Mouse (Mus musculus) hindbrain, embryonic 14.5 days (tissue): ENCODE data around the gene Lrrc43. TPM values are rescaled to one million over a fixed set of nuclear protein-coding genes. Genes with fewer than 3 reads are reported as not detected.

Experiments used
- ATAC-seq: fragments of 200-750 bp; cut with Nextera tagmentation; 2 replicates; pipeline ENCODE4 v1.8.0; 2017; ENCODE audit warnings: moderate number of reproducible peaks, mild to moderate bottlenecking, moderate TSS enrichment, moderate library complexity; ENCODE audit not compliant: low FRiP score
- DNase-seq: peaks from one replicate; pipeline ENCODE4 v3.0.0-alpha.2; 2015; ENCODE audit warnings: low spot score
- H3K27ac ChIP-seq: fragments of 300-500 bp; sonication (generic); 2 replicates; pipeline ENCODE4 v1.5.1; 2014; ENCODE audit warnings: mild to moderate bottlenecking, moderate library complexity
- H3K27me3 ChIP-seq: fragments of 300-500 bp; sonication (generic); 2 replicates; pipeline ENCODE4 v1.6.1; 2014; ENCODE audit warnings: mild to moderate bottlenecking, low read length, mixed read lengths; ENCODE audit not compliant: control insufficient read depth, insufficient read depth
- H3K36me3 ChIP-seq: fragments of 300-500 bp; sonication (generic); replicated peaks from 2 replicates; pipeline ENCODE4 v1.6.1; 2014; ENCODE audit not compliant: control insufficient read depth, insufficient read depth
- H3K4me1 ChIP-seq: fragments of 300-500 bp; sonication (generic); replicated peaks from 2 replicates; pipeline ENCODE4 v1.6.1; 2014; ENCODE audit warnings: antibody characterized with exemption, low read length, mixed read lengths; ENCODE audit not compliant: control insufficient read depth, insufficient read depth
- H3K4me2 ChIP-seq: fragments of 300-500 bp; sonication (generic); replicated peaks from 2 replicates; pipeline ENCODE4 v1.6.1; 2014; ENCODE audit warnings: mild to moderate bottlenecking, moderate library complexity
- H3K4me3 ChIP-seq: fragments of 300-500 bp; sonication (generic); replicated peaks from 2 replicates; pipeline ENCODE4 v1.5.1; 2014; ENCODE audit warnings: mild to moderate bottlenecking, low read length
- H3K9ac ChIP-seq: fragments of 300-500 bp; sonication (generic); 2 replicates; pipeline ENCODE4 v1.6.1; 2014
- H3K9me3 ChIP-seq: fragments of 300-500 bp; sonication (generic); 2 replicates; pipeline ENCODE4 v1.6.1; 2016; ENCODE audit warnings: low read length; ENCODE audit not compliant: control insufficient read depth
- WGBS: fragments of 180-500 bp; shearing (Covaris S2); extraction: QIAGEN DNeasy Blood & Tissue Kit; methylation state at CpG from one replicate; pipeline ENCODE4 v1.1.7; 2014; 5-methylcytosine and 5-hydroxymethylcytosine counted together
- microRNA-seq: library from miRNA; unstranded; fragments of <30 nt; microRNA quantifications from one replicate; pipeline ENCODE4, GENCODE M21; 2016
- polyA plus RNA-seq: library from polyadenylated mRNA; unstranded; fragments of >200 nt; fragmentation: Nextera tagmentation; extraction: Ambion mirVana; gene quantifications from 2 replicates; pipeline ENCODE4 v1.2.1, GENCODE M21; 2014

Lrrc43 gene
- polyA plus RNA-seq, 1 experiment from 2014 or later, result 0.43 TPM

GRCm38 (mm10) chr5:123525281-123525680 lies 36.2 kb downstream of the Lrrc43 start, which contains the start of gene Gm49027:
Gm49027 (minus strand) TSS chr5:123525488.
- Histone ChIP-seq H3K36me3 (peaks cover 37% of the 10 kb centered on the region), H3K4me1 (peaks cover 7% of the 10 kb centered on the region; the same call in 1 of the 2 replicates), H3K9me3 (no peaks in the 10 kb centered on the region), H3K9ac (peak within 1 kb of the TSS; percentile 56), H3K27me3 (no peaks in the 10 kb centered on the region), H3K4me3 (peak within 1 kb of the TSS; percentile 89), H3K4me2 (peak within 1 kb of the TSS; percentile 87), H3K27ac (peak within 1 kb of the TSS; percentile 68)
- ATAC-seq (no peak), DNase-seq (no peak)
- WGBS, result 85% methylated on average over 7 of the region's 7 CpGs

- no peak overlapping the region for H3K9ac ChIP-seq
- H3K4me3 ChIP-seq, result no peak overlapping the region
- ATAC-seq, result no peak
- no peak overlapping the region for H3K27ac ChIP-seq
- H3K36me3 ChIP-seq, result peaks cover 44% of the 10 kb centered on the region
- H3K4me2 ChIP-seq, result no peak overlapping the region
- H3K9me3 ChIP-seq, result no peaks in the 10 kb centered on the region
- no peaks in the 10 kb centered on the region for H3K27me3 ChIP-seq
- DNase-seq, result no peak
- 86% methylated on average over 9 of the region's 9 CpGs for whole genome bisulfite sequencing
- peaks cover 7% of the 10 kb centered on the region; the same call in 1 of the 2 replicates for H3K4me1 ChIP-seq
Observed at GRCm38 (mm10) chr5:123525916-123526495, 36.9 kb downstream of the Lrrc43 start.

- Histone ChIP-seq H3K4me3 (no peak overlapping the region), H3K27me3 (no peaks in the 10 kb centered on the region), H3K4me1 (peaks cover 7% of the 10 kb centered on the region; the same call in 1 of the 2 replicates), H3K9ac (no peak overlapping the region), H3K9me3 (no peaks in the 10 kb centered on the region), H3K36me3 (peaks cover 70% of the 10 kb centered on the region), H3K4me2 (no peak overlapping the region), H3K27ac (no peak overlapping the region)
- WGBS, result 85% methylated on average over 7 of the region's 7 CpGs
- ATAC-seq (no peak), DNase-seq (no peak)
Observed at GRCm38 (mm10) chr5:123528641-123529040, 39.5 kb downstream of the Lrrc43 start.

GRCm38 (mm10) chr5:123530056-123530455 lies 41.0 kb downstream of the Lrrc43 start:
- 90% methylated on average over 8 of the region's 8 CpGs for WGBS
- peaks cover 82% of the 10 kb centered on the region for H3K36me3 ChIP-seq

GRCm38 (mm10) chr5:123533801-123534200 lies 44.7 kb downstream of the Lrrc43 start:
- no peak overlapping the region for H3K4me3 ChIP-seq
- H3K27ac ChIP-seq, result no peak overlapping the region
- H3K36me3 ChIP-seq, result peaks cover 87% of the 10 kb centered on the region
- H3K9me3 ChIP-seq, result no peaks in the 10 kb centered on the region
- H3K4me1 ChIP-seq, result no peaks in the 10 kb centered on the region
- DNase-seq (no peak), ATAC-seq (no peak)
- no peak overlapping the region for H3K9ac ChIP-seq
- no peaks in the 10 kb centered on the region for H3K27me3 ChIP-seq
- 93% methylated on average over 10 of the region's 10 CpGs for WGBS
- no peak overlapping the region for H3K4me2 ChIP-seq

More at GRCm38 (mm10) chr5:123530056-123530455, 41.0 kb downstream of the Lrrc43 start:
- H3K9me3 ChIP-seq, result no peaks in the 10 kb centered on the region
- H3K27ac ChIP-seq, result no peak overlapping the region
- H3K27me3 ChIP-seq, result no peaks in the 10 kb centered on the region
- H3K4me2 ChIP-seq, result no peak overlapping the region
- no peaks in the 10 kb centered on the region; the same call in 1 of the 2 replicates for H3K4me1 ChIP-seq
- H3K9ac ChIP-seq, result no peak overlapping the region
- no peak overlapping the region for H3K4me3 ChIP-seq
- no peak for ATAC-seq
- DNase-seq, result no peak

- WGBS, result 91% methylated on average over 7 of the region's 7 CpGs
- DNase-seq (no peak), ATAC-seq (no peak)
- Histone ChIP-seq H3K27ac (no peak overlapping the region), H3K36me3 (peaks cover 60% of the 10 kb centered on the region), H3K4me1 (no peaks in the 10 kb centered on the region), H3K27me3 (no peaks in the 10 kb centered on the region), H3K9me3 (no peaks in the 10 kb centered on the region), H3K4me3 (no peak overlapping the region), H3K4me2 (no peak overlapping the region), H3K9ac (no peak overlapping the region)
Observed at GRCm38 (mm10) chr5:123555693-123556092, 66.6 kb downstream of the Lrrc43 start.

- 74% methylated on average over 2 of the region's 2 CpGs for WGBS
- no peak overlapping the region for H3K4me2 ChIP-seq
- H3K27me3 ChIP-seq, result no peaks in the 10 kb centered on the region
- H3K27ac ChIP-seq, result no peak overlapping the region
- no peaks in the 10 kb centered on the region for H3K4me1 ChIP-seq
- H3K9ac ChIP-seq, result no peak overlapping the region
- DNase-seq (peak; percentile 29), ATAC-seq (no peak)
- no peak overlapping the region for H3K4me3 ChIP-seq
- no peaks in the 10 kb centered on the region for H3K9me3 ChIP-seq
- peaks cover 66% of the 10 kb centered on the region for H3K36me3 ChIP-seq
Observed at GRCm38 (mm10) chr5:123556451-123556850, 67.3 kb downstream of the Lrrc43 start.

Small RNAs within 50 kb of the gene (microRNA-seq; reads per million reads assigned to microRNA genes)
- gene Mir7647, result 0.48 reads per million

Other genes with a start within 250 kb of the Lrrc43 start
- gene Wdr66, start 237.2 kb upstream of the Lrrc43 start, polyA plus RNA-seq, result 1.6 TPM in 2 replicates
- gene Bcl7a, start 145.5 kb upstream of the Lrrc43 start, polyA plus RNA-seq, result 35.6 and 36.5 TPM in 2 replicates
- 21.1 and 21.7 TPM in 2 replicates for gene Mlxip, start 94.5 kb upstream of the Lrrc43 start, polyA plus RNA-seq
- not detected in 2 replicates for gene Il31, start 184 bp downstream of the Lrrc43 start, polyA plus RNA-seq
- gene B3gnt4, start 21.2 kb downstream of the Lrrc43 start, polyA plus RNA-seq, result 1.2 and 2.0 TPM in 2 replicates
- 105 and 110 TPM in 2 replicates for gene Diablo, start 34.9 kb downstream of the Lrrc43 start, polyA plus RNA-seq
- gene Gm49027, start 36.2 kb downstream of the Lrrc43 start, polyA plus RNA-seq, result 0.67 and 0.74 TPM in 2 replicates
- 49.8 and 50.4 TPM in 2 replicates for gene Vps33a, start 83.7 kb downstream of the Lrrc43 start, polyA plus RNA-seq
- gene Clip1, start 195.3 kb downstream of the Lrrc43 start, polyA plus RNA-seq, result 70.7 and 72.9 TPM in 2 replicates
- gene Zcchc8, start 231.8 kb downstream of the Lrrc43 start, polyA plus RNA-seq, result 55.5 and 61.0 TPM in 2 replicates